Mouse (Mus musculus) CD8-positive naive resting alpha-beta T cell, adult 2 months (primary cell): ENCODE measurements around the gene Vsig4.
"Not testable (repeated sequence)": the region's sequence is repeated elsewhere in the genome, so short reads cannot be mapped to it uniquely, and the experiment has no call there.

Experiments used
- DNase-seq, 2 experiments: peaks; one replicate each; pipeline ENCODE4 v3.0.0; 2022; ENCODE audit warnings: low read depth in 2 of 2, low spot score in 2 of 2

Gene Vsig4

DNA sequence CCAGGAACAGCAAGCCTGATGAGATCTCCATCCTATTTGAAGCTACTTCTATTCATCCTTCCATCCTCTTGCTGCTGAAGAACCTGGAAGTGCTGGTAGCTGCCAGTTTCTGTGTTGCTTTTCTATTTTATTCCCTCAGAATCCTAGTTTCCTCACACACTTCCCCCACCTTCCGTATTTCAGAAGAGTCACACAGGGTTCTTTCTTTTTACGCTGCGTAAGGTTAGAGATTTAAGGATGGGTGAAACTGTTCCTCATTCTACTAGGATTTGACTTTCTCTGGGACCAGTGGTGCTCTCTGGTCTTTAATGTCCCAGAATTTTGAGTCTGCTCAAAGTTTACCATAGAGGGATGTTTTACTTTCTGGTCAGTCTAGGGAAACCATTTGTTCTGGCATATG, at the start of gene Vsig4:
Gene Vsig4, minus strand, starts transcription at position 101 of the 400 bp plus-strand sequence.
- DNase-seq, result no peak

DNA sequence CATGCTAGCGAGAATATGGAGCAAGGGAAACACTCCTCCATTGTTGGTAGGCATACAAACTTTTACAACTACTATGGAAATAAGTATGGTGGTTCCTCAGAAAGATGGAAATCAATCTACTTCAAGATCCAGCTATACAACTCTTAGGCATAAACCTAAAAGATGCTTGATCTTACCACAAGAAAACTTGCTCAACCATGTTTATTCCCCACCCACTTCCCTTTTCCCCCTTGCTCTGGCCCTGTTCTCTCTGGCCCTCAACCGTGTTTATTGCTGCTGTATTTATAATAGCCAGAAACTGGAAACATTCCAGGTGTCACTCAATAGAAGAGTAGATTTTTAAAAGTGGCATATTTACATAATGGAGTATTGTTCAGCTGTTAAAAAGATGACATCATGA, 45.9 kb upstream of the Vsig4 start:
- no peak for DNase-seq

DNA sequence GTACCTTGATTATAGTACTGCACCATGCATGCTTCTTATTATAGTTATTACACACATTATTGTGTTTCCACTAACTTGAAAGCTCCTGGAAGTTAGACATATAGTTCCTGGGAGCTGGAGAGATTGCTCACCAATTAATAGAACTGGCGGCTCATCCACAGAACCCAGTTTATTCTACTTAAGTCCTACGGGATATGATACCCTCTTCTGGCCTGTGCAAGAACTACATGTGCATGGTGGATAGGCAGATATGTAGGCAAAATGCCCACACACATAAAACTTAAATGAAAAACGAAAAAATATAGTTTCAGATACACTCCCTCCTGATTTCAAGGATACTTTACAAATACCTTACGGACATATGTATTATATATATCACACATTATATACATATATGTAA, 36.5 kb upstream of the Vsig4 start:
- no peak for DNase-seq

DNA sequence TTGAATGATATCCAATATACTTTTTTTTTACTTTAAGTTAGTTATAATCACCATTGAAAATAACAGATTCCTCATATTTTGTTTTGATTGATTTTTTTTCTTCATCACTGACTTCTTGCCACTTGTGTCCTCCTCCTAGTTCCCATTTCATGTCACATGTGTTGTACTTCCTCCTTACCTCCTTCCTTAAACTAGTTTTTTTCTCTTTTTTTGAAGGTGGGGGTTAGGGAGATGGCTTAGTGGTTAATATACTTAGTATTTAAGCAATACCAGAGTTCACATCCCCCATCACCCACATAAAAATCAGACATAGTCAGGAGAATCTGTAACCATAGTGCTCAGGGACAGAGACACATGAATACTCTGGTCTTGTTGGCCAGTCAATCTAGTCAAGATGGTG, 36.7 kb downstream of the Vsig4 start:
- DNase-seq, result no peak

DNA sequence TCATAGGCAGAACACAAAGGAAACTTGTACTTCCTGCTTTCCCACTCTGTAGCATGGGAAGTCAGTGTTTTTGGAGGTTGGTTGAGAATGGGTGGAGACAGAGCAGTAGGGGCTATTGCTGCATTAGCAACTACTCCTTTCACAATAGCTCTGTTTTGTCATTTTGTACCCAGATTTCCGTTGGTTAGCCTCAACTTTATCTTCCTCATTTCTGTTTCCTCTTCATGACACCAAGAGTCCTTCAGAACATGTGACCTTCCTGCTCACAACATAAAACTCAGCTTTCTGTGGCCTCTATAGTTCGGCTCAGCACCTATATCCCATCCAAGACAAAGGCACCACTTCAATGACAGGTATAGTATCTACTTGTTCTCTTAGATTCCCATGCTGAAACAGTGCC, 53.6 kb downstream of the Vsig4 start:
- DNase-seq, result no peak

DNA sequence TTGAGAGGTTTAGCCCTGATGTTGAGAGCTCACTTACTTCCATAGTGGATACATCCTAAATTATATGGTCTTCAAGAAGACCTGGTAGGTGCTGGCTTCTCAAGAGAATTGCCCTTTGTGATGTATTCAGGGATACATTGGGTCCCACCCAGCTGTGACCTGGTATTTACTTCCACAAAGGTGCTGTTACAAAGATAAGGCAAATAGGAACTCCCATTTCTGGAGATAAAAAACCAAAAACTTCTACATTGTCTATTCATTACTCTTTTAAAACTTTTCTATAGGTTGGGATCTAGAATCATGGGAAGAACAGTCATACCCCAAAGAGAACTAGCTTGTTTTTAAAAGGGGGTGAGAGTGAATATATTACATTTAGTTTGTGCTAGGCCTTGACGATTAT, 54.2 kb downstream of the Vsig4 start:
- DNase-seq, result no peak

DNA sequence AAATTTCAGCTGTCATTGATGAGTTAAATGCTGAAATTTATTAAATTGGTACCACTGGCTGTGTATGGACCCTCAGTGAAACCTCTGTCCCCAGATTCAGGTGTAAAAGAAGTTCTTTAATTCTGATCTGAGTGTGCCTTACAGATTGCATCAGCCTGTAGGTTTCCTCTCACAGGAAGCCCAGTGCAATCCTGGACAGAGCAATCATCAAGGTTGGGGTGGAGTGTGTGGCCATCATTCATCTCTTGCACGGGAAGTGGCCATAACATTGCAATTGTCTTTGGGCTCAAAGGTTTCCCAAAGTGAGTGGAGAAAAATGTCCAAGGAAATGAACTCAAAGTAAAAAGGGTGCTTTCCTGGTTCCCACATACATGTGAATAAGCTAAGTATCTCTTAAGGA, 57.5 kb downstream of the Vsig4 start:
- DNase-seq, result no peak

DNA sequence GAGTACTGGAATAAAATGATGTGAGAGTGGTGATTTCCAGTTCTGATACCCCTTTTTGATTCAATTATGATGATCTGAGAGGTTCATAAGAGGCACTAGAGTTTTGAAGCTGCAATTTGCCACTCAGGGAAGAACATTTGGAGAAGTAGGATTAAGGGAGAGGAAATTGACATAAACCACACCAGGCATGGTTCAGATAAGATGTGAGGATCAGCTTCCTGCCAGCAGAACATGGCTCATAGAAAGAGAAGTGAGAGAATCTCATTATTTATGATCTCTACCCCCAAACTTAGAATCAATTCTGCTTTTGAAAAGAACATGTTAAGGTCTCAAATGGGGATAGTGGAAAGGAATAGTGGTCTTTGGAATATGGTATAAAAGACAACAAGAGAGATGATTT, 66.2 kb downstream of the Vsig4 start:
- no peak for DNase-seq

DNA sequence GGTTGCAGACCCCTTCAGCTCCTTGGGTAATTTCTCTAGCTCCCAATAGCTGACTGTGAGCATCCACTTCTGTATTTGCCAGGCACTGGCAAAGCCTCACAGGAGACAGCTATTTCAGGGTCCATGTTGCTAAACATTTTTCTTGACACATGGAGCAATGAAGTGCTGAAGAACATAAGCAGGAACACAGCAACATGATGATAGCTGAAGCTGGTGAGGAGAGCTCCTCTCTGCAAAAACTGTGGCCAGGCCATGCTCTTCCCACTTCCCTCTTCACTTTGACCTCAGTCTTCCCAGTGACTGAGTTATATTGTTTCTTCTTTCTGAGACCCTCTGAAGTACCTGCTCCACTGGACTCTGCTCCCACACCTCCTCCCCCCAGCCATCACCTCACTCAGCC, 67.8 kb downstream of the Vsig4 start:
- no peak for DNase-seq

DNA sequence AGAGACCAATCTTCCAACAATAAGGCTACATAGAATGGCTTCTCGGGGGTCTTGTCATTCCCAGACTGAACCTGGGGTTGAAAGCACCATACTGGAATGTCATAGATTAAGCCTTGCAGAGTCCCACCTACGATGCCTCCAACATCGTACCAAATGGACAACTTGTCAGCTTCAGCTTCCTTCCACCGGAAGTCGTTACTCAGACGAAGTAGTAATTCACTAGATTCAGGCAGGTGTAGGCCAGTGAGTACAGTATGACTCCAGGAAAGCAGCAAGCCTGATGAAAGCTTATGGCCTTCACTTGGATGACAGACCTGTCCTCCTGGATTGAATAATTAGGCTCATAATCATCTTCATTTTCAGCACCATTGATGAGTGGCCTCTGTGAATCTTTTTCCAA, 69.0 kb downstream of the Vsig4 start:
- DNase-seq, result no peak

DNA sequence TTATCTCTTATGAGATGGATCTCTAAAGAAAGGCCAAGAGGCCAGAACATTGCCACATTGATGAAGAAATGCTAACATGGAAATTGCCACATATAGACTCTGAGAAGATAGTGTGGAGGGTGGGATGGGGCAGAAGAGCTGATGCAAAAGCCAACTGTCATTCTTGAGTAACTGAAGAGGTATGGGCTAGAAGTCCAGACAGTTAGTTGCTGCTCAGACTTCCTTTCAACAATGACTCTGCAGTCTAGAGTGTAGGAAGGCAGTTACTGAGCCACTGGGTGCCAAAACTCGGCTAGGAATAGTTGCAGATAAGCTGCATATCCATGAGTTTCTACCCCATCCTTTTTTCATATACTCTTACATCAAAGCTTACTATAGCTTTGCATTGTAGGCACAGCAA, 75.2 kb downstream of the Vsig4 start:
- DNase-seq, result no peak

DNA sequence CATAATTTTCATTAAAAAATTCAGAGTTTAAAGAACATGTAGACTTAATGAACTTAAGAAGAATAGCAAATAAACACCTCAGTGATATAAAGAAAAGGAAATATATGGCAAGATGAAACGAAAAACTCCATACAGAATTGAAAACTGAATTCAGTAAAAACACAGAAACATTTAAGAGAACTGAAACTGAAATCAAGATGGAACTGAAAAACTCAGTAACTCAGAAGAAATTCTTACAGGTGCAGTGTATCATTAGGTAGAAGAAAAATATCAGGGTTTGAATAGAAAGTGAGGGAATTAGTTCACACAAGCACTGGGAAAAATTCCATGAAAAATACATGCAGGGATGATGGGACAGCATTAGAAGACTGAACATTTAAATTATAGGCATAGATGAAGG, 86.4 kb downstream of the Vsig4 start:
- no peak for DNase-seq

DNA sequence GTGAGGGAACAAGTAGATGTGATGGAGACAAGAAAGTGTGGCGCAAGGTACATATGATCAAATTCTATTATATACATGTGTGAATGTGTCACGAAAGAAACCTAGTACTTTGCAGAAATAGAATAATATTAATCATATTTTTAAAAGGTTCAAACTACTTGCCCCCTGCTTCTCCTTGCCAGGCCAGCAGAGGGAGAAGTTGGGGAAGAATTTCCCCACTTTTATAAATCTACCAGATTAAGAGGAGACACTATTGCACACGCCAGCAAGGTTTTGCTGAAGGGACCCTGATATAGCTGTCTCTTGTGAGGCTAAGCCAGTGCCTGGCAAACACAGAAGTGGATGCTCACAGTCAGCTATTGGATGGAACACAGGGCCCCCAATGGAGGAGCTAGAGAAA, 88.1 kb downstream of the Vsig4 start:
- not testable (repeated sequence) for DNase-seq
